Mouse (Mus musculus) cerebellum, adult 11 months (tissue): Measurements from ENCODE around the gene Sgsh.

Experiments
- DNase-seq: peaks from one replicate; pipeline ENCODE4 v3.0.0; 2022

Gene Sgsh

GRCm38 (mm10) chr11:119375425-119375824 is 20.1 kb upstream of the Sgsh start:
- no peak for DNase-seq

- DNase-seq, result peak; percentile 63
Measured at GRCm38 (mm10) chr11:119363534-119364145, 8.3 kb upstream of the Sgsh start.

- no peak for DNase-seq
Measured at GRCm38 (mm10) chr11:119362769-119363533, 7.6 kb upstream of the Sgsh start.

- DNase-seq, result no peak
Measured at GRCm38 (mm10) chr11:119359089-119359488, 3.8 kb upstream of the Sgsh start.

GRCm38 (mm10) chr11:119354798-119355442 is 416 bp downstream of the Sgsh start:
- peak; percentile 22 for DNase-seq

- DNase-seq, result peak; percentile 26
Measured at GRCm38 (mm10) chr11:119353946-119354345, 1.4 kb downstream of the Sgsh start.

- DNase-seq, result no peak
Measured at GRCm38 (mm10) chr11:119352113-119352512, 3.2 kb downstream of the Sgsh start.

GRCm38 (mm10) chr11:119347125-119347524 is 8.2 kb downstream of the Sgsh start:
- no peak for DNase-seq

- DNase-seq, result no peak
Measured at GRCm38 (mm10) chr11:119344865-119345264, 10.5 kb downstream of the Sgsh start.

- no peak for DNase-seq
Measured at GRCm38 (mm10) chr11:119344178-119344577, 11.2 kb downstream of the Sgsh start.

- DNase-seq, result peak; percentile 55
Measured at GRCm38 (mm10) chr11:119339637-119340036, 15.7 kb downstream of the Sgsh start.

- DNase-seq, result no peak
Measured at GRCm38 (mm10) chr11:119339179-119339578, 16.2 kb downstream of the Sgsh start.

- DNase-seq, result no peak
Measured at GRCm38 (mm10) chr11:119338271-119339059, 16.9 kb downstream of the Sgsh start.

GRCm38 (mm10) chr11:119331970-119332369 is 23.4 kb downstream of the Sgsh start:
- DNase-seq, result no peak

GRCm38 (mm10) chr11:119330592-119330991 is 24.7 kb downstream of the Sgsh start:
- DNase-seq, result no peak

- no peak for DNase-seq
Measured at GRCm38 (mm10) chr11:119325068-119325467, 30.3 kb downstream of the Sgsh start.

GRCm38 (mm10) chr11:119322521-119322920 is 32.8 kb downstream of the Sgsh start:
- DNase-seq, result no peak

GRCm38 (mm10) chr11:119316720-119317119 is 38.6 kb downstream of the Sgsh start:
- no peak for DNase-seq

GRCm38 (mm10) chr11:119314252-119314936 is 40.9 kb downstream of the Sgsh start:
- DNase-seq, result no peak

GRCm38 (mm10) chr11:119310621-119311020 is 44.7 kb downstream of the Sgsh start:
- no peak for DNase-seq

- DNase-seq, result no peak
Measured at GRCm38 (mm10) chr11:119307916-119308315, 47.4 kb downstream of the Sgsh start.

- no peak for DNase-seq
Measured at GRCm38 (mm10) chr11:119307658-119307867, 47.8 kb downstream of the Sgsh start, which contains the start of gene Card14. Gene Card14, plus strand, starts transcription at chr11:119307768.
